Mouse (Mus musculus): ENCODE measurements around the gene Cbr2.

DNA sequence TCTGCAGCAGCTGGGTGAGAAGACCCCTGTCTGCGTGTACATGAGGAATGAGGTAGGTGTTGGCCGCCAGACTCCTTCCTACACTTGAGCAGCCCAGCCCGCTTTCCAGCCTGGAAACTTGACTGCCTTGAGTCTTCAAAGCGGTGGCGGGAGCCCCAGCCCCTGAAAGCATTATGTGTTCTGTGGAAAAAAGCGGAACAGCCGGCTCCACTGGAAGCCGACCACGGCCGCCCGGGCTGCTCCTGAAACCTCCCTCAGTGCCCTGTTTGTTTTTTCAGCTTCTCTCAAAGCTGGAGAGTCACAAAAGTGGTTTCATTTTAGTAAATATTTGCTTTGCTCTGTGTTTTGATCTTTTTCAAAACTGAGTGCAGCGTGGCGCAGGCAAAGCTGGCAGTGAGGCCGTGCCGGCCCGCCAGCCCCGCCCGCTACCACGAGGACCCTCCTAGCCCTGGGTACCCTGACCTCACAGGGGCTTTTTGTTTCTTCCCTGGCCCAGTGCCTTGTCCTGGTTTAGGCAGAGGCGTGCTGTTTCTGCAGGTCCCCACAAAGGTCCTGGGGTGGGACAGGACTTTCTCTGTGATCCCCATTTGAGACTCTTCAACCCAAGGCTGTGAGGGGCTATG lies 45.2 kb downstream of the Cbr2 start:
- TF ChIP-seq EP300 (IDR thresholded peaks at IDR 0.05; ENCODE audit: insufficient read depth, low read depth, low read length) (no peak), POLR2A (IDR thresholded peaks at IDR 0.05; ENCODE audit: insufficient read depth, low read length) (no peak), CTCF (IDR thresholded peaks at IDR 0.05; ENCODE audit: low read depth, low read length) (no peak)
